ENCODE assay signal across 8 mouse cellular contexts in the genomic region with DNA sequence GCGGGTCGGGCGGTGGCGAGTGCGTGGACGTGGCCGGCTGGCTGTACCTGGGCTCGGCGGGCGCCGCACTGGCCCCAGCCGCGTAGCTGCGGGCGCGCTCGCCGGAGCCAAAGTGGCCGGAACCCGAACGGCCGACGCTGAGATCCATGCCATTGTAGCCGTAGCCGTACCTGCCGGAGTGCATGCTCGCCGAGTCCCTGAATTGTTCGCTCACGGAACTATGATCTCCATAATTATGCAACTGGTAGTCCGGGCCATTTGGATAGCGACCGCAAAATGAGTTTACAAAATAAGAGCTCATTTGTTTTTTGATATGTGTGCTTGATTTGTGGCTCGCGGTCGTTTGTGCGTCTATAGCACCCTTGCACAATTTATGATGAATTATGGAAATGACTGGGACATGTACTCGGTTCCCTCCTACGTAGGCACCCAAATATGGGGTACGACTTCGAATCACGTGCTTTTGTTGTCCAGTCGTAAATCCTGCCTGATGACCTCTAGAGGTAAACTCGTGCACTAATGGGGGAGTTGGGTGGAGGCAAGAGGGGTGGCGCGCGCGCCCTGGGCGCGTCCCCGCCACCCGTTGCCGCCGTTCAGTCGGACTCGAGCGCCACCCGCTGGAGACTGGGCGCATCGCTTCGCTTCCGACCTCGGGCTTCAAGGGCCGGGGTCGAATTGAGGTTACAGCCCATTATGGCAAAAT. TPM values are rescaled to one million over a fixed set of nuclear protein-coding genes. Genes with fewer than 3 reads are reported as not detected.
DNase-seq lines count a peak whose midpoint lies in the region; ATAC-seq lines count a peak whose summit lies in the region.

A gene (minus strand): TSS at position 538 of the 703 bp plus-strand sequence.

- H3K4me1 ChIP-seq in brown adipose tissue, adult 24 weeks (ENCODE audit: control insufficient read depth, insufficient read depth, insufficient read length, low read length): peaks cover 6% of the 10 kb centered on the region; the same call in 1 of the 2 replicates
- H3K4me1 ChIP-seq in intestine, embryonic 15.5 days (replicated peaks): peaks cover 27% of the 10 kb centered on the region
- peaks cover 4% of the 10 kb centered on the region for H3K4me1 ChIP-seq in liver, embryonic 15.5 days (replicated peaks)
- peaks cover 94% of the 10 kb centered on the region for H3K4me1 ChIP-seq in neural tube, embryonic 15.5 days

- H3K36me3 ChIP-seq in intestine, embryonic 15.5 days: no peaks in the 10 kb centered on the region
- no peaks in the 10 kb centered on the region for H3K36me3 ChIP-seq in liver, embryonic 15.5 days (replicated peaks)
- peaks cover 11% of the 10 kb centered on the region; the same call in 1 of the 2 replicates for H3K36me3 ChIP-seq in neural tube, embryonic 15.5 days

- peak; percentile 62 for DNase-seq in MN1 (ENCODE audit: low spot score)
- peak; percentile 71 for DNase-seq in gastrocnemius, postnatal 25 days
- DNase-seq in T-cell, adult 2 months (ENCODE audit: low spot score): no peak
- no peak for DNase-seq in layer of hippocampus, adult 18-20 months (ENCODE audit: low spot score in 2 of 2)

- H3K27ac ChIP-seq in brown adipose tissue, adult 24 weeks (replicated peaks; ENCODE audit: low read depth, low read length): peak within 1 kb of the TSS; percentile 93
- peak within 1 kb of the TSS; percentile 73 for H3K27ac ChIP-seq in intestine, embryonic 15.5 days
- H3K27ac ChIP-seq in liver, embryonic 15.5 days (replicated peaks): no peak within 1 kb of the TSS
- peak within 1 kb of the TSS; percentile 79 for H3K27ac ChIP-seq in neural tube, embryonic 15.5 days (replicated peaks)

- H3K4me3 ChIP-seq in brown adipose tissue, adult 24 weeks (ENCODE audit: insufficient read depth, low read depth, low read length): peak within 1 kb of the TSS; percentile 84
- H3K4me3 ChIP-seq in intestine, embryonic 15.5 days (replicated peaks): peak within 1 kb of the TSS; percentile 60
- peak within 1 kb of the TSS; percentile 50 for H3K4me3 ChIP-seq in liver, embryonic 15.5 days (replicated peaks)
- H3K4me3 ChIP-seq in neural tube, embryonic 15.5 days (replicated peaks): peak within 1 kb of the TSS; percentile 81

- peak within 1 kb of the TSS; percentile 91 for H3K4me2 ChIP-seq in intestine, embryonic 15.5 days (replicated peaks)
- H3K4me2 ChIP-seq in liver, embryonic 15.5 days: peak within 1 kb of the TSS; percentile 61
- H3K4me2 ChIP-seq in neural tube, embryonic 15.5 days: peak within 1 kb of the TSS; percentile 85

- 3% methylated on average over 65 of the region's 65 CpGs for WGBS in intestine, embryonic 15.5 days
- under 1% methylated on average over 65 of the region's 65 CpGs for WGBS in liver, embryonic 15.5 days (ENCODE audit: insufficient replicate concordance)
- under 1% methylated on average over 65 of the region's 65 CpGs for WGBS in neural tube, embryonic 15.5 days

- H3K9me3 ChIP-seq in intestine, embryonic 15.5 days: no peaks in the 10 kb centered on the region
- H3K9me3 ChIP-seq in liver, embryonic 15.5 days (replicated peaks): no peaks in the 10 kb centered on the region
- H3K9me3 ChIP-seq in neural tube, embryonic 15.5 days (replicated peaks): no peaks in the 10 kb centered on the region

- H3K27me3 ChIP-seq in intestine, embryonic 15.5 days (replicated peaks): peaks cover 33% of the 10 kb centered on the region
- H3K27me3 ChIP-seq in liver, embryonic 15.5 days: peaks cover 100% of the 10 kb centered on the region
- no peaks in the 10 kb centered on the region for H3K27me3 ChIP-seq in neural tube, embryonic 15.5 days (replicated peaks)

- H3K9ac ChIP-seq in intestine, embryonic 15.5 days: peak within 1 kb of the TSS; percentile 81
- peak within 1 kb of the TSS; percentile 21; the same call in 1 of the 2 replicates for H3K9ac ChIP-seq in liver, embryonic 15.5 days
- H3K9ac ChIP-seq in neural tube, embryonic 15.5 days (replicated peaks): peak within 1 kb of the TSS; percentile 70

- peak; percentile 55 for ATAC-seq in intestine, embryonic 15.5 days
- no peak for ATAC-seq in liver, embryonic 15.5 days (ENCODE audit: insufficient read depth)
- peak; percentile 45; the same call in 1 of the 2 replicates for ATAC-seq in neural tube, embryonic 15.5 days (ENCODE audit: low FRiP score)

RNA-seq across cellular contexts. Expression of the gene that starts here (rescaled TPM):
- 35.9 and 39.4 TPM in 2 replicates for polyA plus RNA-seq in brown adipose tissue, adult 24 weeks (2012; ENCODE audit: insufficient read depth, insufficient read length, missing spikeins)
- 1 to 10 TPM; 1.9 to 3.5 TPM for total RNA-seq in gastrocnemius, postnatal 25 days (2021)
- 22.9 and 25.1 TPM in 2 replicates for polyA plus RNA-seq in intestine, embryonic 15.5 days (2015; fragmentation: Nextera tagmentation; extraction: Ambion mirVana)
- polyA plus RNA-seq in liver, embryonic 15.5 days (2015; fragmentation: Nextera tagmentation; extraction: Ambion mirVana): 0.41 and 0.74 TPM in 2 replicates
- 26.8 and 73.9 TPM in 2 replicates for polyA plus RNA-seq in neural tube, embryonic 15.5 days (2015; fragmentation: Nextera tagmentation; extraction: Ambion mirVana)
- total RNA-seq in layer of hippocampus, adult 18-20 months (2021): not detected

Comparison
In these comparisons a context has a peak if more than half of its experiments do, and no peak if none do; other contexts are left out.
1. RNA of the gene that starts here (polyA plus RNA-seq): 26.8 to 73.9 TPM in neural tube, embryonic 15.5 days, 35.9 to 39.4 TPM in brown adipose tissue, adult 24 weeks and 22.9 to 25.1 TPM in intestine, embryonic 15.5 days; 0.41 to 0.74 TPM in liver, embryonic 15.5 days; every median in the first group is over 10 times any median in the second.
2. DNase-seq: peak in MN1 (single experiment) and gastrocnemius, postnatal 25 days (single experiment); none in T-cell, adult 2 months (single experiment) and layer of hippocampus, adult 18-20 months (0 of 2).
3. H3K9ac ChIP-seq: peak in every context shown above with its lines; median percentile 81 in intestine, embryonic 15.5 days; 70 in neural tube, embryonic 15.5 days; 21 in liver, embryonic 15.5 days.
4. Peak in every context shown above with its lines, with median percentiles within 50 percentile points of each other: H3K4me3 ChIP-seq and H3K4me2 ChIP-seq.